Mouse (Mus musculus): Measurements from ENCODE around the gene Nufip2. TPM values are rescaled to one million over a fixed set of nuclear protein-coding genes. Genes with fewer than 3 reads are reported as not detected.
A peak's percentile ranks its signal among the peaks of the same experiment; 100 is the strongest.
"Not testable (repeated sequence)": the region's sequence is repeated elsewhere in the genome, so short reads cannot be mapped to it uniquely, and the experiment has no call there.

Nufip2 gene
- polyA plus RNA-seq, 1 experiment from 2014 or later, result 7.5 TPM

DNA sequence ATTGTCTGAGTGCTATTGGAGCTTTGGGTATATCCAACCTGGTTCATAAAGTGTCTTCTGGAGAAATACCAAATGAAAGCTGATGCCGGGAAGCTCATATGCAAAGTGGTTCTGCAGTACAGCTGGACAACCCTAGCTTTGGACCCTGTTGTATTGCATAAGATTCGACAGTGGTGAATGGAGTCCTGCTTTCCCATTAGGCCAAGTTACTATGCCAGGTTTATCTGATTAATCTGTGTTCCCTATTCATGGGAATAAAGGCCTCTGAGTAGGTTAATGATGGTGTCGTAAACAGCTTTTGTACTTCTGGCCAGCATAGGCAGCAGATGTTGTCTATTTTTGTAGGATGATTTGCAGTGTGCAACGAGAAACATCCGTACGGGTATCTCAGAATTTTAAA is 22.3 kb upstream of the Nufip2 start:
- no peak overlapping the region for H3K4me3 ChIP-seq (ENCODE audit: low read depth, low read length)
- no peak overlapping the region for H3K9ac ChIP-seq
- WGBS, result 71% methylated on average over 6 of the region's 6 CpGs
- ATAC-seq (ENCODE audit: insufficient read depth), result no peak
- H3K4me1 ChIP-seq (ENCODE audit: insufficient read depth), result no peaks in the 10 kb centered on the region
- H3K27me3 ChIP-seq (ENCODE audit: insufficient read depth, low read length), result no peaks in the 10 kb centered on the region
- no peaks in the 10 kb centered on the region for H3K9me3 ChIP-seq (ENCODE audit: low read depth, low read length)
- no peak overlapping the region for H3K4me2 ChIP-seq
- no peak for DNase-seq
- no peaks in the 10 kb centered on the region for H3K36me3 ChIP-seq (ENCODE audit: insufficient read depth)
- H3K27ac ChIP-seq (ENCODE audit: low read depth), result no peak overlapping the region
- no peak for TF ChIP-seq CTCF (IDR thresholded peaks at IDR 0.05; ENCODE audit: low read depth)

DNA sequence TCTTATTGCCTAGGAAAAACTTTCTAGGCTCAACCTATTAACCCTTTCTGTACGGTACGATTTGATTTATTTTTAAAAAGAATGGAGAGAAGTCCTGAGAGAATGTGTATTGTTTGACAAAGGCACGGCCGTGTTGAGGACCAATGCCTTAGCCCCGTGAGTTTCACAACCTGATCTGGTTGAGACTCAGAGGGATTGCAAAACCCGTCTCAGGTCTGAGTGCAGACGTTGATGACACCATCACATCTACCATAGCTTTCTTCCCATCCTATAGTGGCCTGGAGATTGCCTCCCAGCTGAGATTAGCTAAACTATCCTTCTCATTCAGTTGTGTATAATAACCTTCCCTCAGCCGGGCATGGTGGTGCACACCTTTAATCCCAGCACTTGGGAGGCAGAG is 21.9 kb upstream of the Nufip2 start:
- Histone ChIP-seq H3K4me1 (ENCODE audit: insufficient read depth) (no peaks in the 10 kb centered on the region), H3K36me3 (ENCODE audit: insufficient read depth) (no peaks in the 10 kb centered on the region), H3K9ac (no peak overlapping the region), H3K27ac (ENCODE audit: low read depth) (no peak overlapping the region), H3K4me2 (no peak overlapping the region), H3K9me3 (ENCODE audit: low read depth, low read length) (no peaks in the 10 kb centered on the region), H3K27me3 (ENCODE audit: insufficient read depth, low read length) (no peaks in the 10 kb centered on the region), H3K4me3 (ENCODE audit: low read depth, low read length) (no peak overlapping the region)
- DNase-seq, result no peak
- 84% methylated on average over 8 of the region's 8 CpGs for WGBS
- TF ChIP-seq CTCF (IDR thresholded peaks at IDR 0.05; ENCODE audit: low read depth), result no peak
- no peak for ATAC-seq (ENCODE audit: insufficient read depth)

DNA sequence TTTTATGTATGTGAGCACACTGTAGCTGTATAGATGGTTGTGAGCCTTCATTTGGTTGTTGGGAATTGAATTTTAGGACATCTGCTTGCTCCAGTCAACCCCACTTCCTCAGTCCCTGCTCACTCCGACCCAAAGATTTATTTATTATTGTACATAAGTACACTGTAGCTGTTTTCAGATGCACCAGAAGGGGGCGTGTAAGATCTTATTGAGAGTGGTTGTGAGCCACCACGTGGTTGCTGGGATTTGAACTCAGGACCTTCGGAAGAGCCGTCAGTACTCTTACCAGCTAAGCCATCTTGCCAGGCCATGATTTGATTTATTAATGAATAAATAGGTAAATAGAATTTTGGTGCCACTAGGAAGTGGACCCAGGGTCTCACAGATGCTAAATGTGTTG is 20.6 kb upstream of the Nufip2 start:
- H3K4me1 ChIP-seq (ENCODE audit: insufficient read depth); ATAC-seq (ENCODE audit: insufficient read depth); H3K9ac ChIP-seq; H3K27ac ChIP-seq (ENCODE audit: low read depth); H3K36me3 ChIP-seq (ENCODE audit: insufficient read depth); H3K4me2 ChIP-seq; H3K9me3 ChIP-seq (ENCODE audit: low read depth, low read length); H3K27me3 ChIP-seq (ENCODE audit: insufficient read depth, low read length); H3K4me3 ChIP-seq (ENCODE audit: low read depth, low read length); DNase-seq: not testable (repeated sequence)
- 67% methylated on average over 5 of the region's 5 CpGs for WGBS

DNA sequence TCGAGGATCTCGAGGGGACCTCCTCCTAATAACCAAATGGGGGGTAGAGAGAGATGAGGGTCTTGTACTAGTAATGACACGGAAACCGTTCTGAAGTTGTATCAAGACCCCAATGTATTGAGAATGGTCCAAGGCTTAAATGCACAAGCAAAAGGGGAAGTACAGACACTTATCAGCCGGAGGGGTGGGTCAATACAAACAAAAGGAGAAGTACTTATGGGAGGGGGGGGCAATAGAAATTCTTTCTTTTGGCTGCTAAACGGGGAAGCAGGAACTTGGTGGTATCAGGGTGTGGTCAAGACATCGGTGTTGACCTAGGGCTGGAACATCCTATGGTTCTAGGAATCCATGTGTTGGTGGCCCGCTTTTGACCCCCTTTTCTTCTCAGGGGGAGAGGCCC is 19.2 kb upstream of the Nufip2 start:
- H3K4me1 ChIP-seq (ENCODE audit: insufficient read depth); H3K9ac ChIP-seq; H3K9me3 ChIP-seq (ENCODE audit: low read depth, low read length); H3K27me3 ChIP-seq (ENCODE audit: insufficient read depth, low read length); ATAC-seq (ENCODE audit: insufficient read depth); H3K4me2 ChIP-seq; H3K4me3 ChIP-seq (ENCODE audit: low read depth, low read length); H3K27ac ChIP-seq (ENCODE audit: low read depth); DNase-seq; H3K36me3 ChIP-seq (ENCODE audit: insufficient read depth): not testable (repeated sequence)
- WGBS, result 74% methylated on average over 8 of the region's 8 CpGs

DNA sequence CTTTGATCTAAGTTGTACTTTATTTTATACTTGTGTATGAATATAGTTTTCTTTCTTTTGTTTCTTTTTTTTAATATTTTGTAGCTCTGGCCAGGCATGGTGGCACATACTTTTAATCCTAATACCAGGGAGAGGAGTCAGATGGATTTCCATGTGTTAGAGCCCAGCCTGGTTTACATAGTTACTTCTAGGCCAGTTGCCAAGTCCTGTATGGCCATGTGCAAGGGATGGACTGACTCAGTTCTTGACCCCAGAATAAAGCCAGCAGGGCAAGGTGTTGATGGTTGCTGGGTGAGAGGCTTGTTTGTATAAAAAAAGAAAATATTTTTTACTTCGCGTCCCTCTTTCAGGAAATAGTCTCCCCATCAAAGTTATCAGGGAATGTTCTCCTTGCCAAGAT is 13.2 kb upstream of the Nufip2 start:
- Histone ChIP-seq H3K4me2 (no peak overlapping the region), H3K9me3 (ENCODE audit: low read depth, low read length) (no peaks in the 10 kb centered on the region), H3K9ac (no peak overlapping the region), H3K36me3 (ENCODE audit: insufficient read depth) (no peaks in the 10 kb centered on the region), H3K27me3 (ENCODE audit: insufficient read depth, low read length) (no peaks in the 10 kb centered on the region), H3K4me3 (ENCODE audit: low read depth, low read length) (no peak overlapping the region), H3K27ac (ENCODE audit: low read depth) (no peak overlapping the region), H3K4me1 (ENCODE audit: insufficient read depth) (no peaks in the 10 kb centered on the region)
- no peak for ATAC-seq (ENCODE audit: insufficient read depth)
- TF ChIP-seq CTCF (IDR thresholded peaks at IDR 0.05; ENCODE audit: low read depth), result no peak
- DNase-seq, result no peak
- 77% methylated on average over 2 of the region's 2 CpGs for WGBS

DNA sequence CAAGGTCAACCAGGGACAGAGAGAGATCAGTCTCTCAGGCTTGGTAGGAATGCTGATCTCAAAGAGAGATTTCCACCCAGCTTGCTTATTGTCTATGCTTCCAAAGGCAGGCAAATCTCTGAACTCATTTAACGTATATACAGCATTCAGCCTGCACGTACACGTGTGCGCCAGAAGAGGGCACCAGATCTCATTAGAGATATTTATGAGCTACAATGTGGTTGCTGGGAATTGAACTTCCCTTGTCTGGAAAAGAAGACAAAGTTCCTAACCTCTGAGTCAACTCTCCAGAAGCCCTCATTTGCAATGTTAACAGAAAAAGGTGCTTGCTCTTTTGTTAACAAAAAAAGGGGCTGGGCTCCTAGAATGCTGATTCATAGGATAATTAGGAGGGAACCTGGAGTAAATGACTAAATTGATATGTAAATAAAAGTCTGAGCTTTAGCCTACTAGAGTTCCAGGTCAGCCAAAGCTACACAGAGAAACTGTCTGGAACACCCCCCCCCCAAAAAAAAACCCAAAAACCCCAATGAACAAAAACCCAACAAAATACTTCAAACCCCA is 12.4 kb upstream of the Nufip2 start:
- ATAC-seq (ENCODE audit: insufficient read depth), result no peak
- Histone ChIP-seq H3K36me3 (ENCODE audit: insufficient read depth) (no peaks in the 10 kb centered on the region), H3K9ac (no peak overlapping the region), H3K27ac (ENCODE audit: low read depth) (no peak overlapping the region), H3K4me2 (no peak overlapping the region), H3K4me3 (ENCODE audit: low read depth, low read length) (no peak overlapping the region), H3K9me3 (ENCODE audit: low read depth, low read length) (no peaks in the 10 kb centered on the region), H3K4me1 (ENCODE audit: insufficient read depth) (no peaks in the 10 kb centered on the region), H3K27me3 (ENCODE audit: insufficient read depth, low read length) (no peaks in the 10 kb centered on the region)
- peak; percentile 28 for DNase-seq
- 57% methylated on average over 4 of the region's 4 CpGs for whole genome bisulfite sequencing
- peak; percentile 23; the same call in 1 of the 2 replicates for TF ChIP-seq CTCF (IDR thresholded peaks at IDR 0.05; ENCODE audit: low read depth)

DNA sequence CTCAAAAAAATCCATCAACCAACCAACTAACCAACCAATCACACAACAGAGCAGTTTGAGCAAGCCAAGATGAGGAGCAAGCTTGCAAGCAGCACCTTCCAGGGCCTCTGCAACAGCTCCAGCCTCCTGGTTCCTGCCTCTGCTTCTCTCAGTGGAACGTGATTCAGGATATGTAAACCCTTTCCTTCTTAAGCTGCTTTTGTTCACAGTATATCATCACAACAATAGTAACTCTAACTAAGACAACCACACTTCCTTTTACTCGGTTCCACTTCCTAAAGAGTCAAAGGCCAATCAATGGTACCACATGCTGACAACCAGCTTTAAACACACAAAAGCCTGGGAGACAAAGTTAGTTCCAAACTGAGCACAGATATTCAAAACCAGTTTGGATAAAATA is 5.9 kb upstream of the Nufip2 start:
- no peak overlapping the region for H3K4me2 ChIP-seq
- no peak overlapping the region for H3K9ac ChIP-seq
- H3K36me3 ChIP-seq (ENCODE audit: insufficient read depth), result no peaks in the 10 kb centered on the region
- no peak overlapping the region for H3K4me3 ChIP-seq (ENCODE audit: low read depth, low read length)
- ATAC-seq (ENCODE audit: insufficient read depth), result no peak
- DNase-seq, result no peak
- H3K4me1 ChIP-seq (ENCODE audit: insufficient read depth), result no peaks in the 10 kb centered on the region
- H3K27me3 ChIP-seq (ENCODE audit: insufficient read depth, low read length), result no peaks in the 10 kb centered on the region
- no peaks in the 10 kb centered on the region for H3K9me3 ChIP-seq (ENCODE audit: low read depth, low read length)
- 33% methylated on average over 2 of the region's 2 CpGs for WGBS
- TF ChIP-seq CTCF (IDR thresholded peaks at IDR 0.05; ENCODE audit: low read depth), result no peak
- H3K27ac ChIP-seq (ENCODE audit: low read depth), result no peak overlapping the region

DNA sequence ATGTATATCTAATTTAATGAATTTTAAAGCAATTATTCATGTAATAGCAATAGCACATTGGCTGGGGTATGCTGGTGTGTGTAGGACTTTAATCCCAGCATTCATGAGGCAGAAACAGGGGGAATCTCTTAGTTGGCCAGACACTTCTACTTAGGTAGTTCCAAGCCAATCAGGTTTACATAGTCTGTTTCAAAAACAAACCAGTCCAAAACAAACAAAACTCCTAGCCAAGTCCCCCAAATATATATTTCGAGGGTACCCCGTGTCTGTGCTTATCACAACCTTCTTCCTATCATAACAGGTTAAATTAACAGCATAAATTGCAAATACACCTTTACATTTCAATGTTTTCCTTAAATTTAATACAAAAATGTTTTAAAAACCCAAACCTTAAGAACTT is 1.1 kb upstream of the Nufip2 start:
- WGBS, result 62% methylated on average over 2 of the region's 2 CpGs
- Histone ChIP-seq H3K27ac (ENCODE audit: low read depth) (no peak overlapping the region), H3K4me1 (ENCODE audit: insufficient read depth) (no peaks in the 10 kb centered on the region), H3K9me3 (ENCODE audit: low read depth, low read length) (no peaks in the 10 kb centered on the region), H3K4me2 (peak overlapping the region; percentile 78), H3K36me3 (ENCODE audit: insufficient read depth) (peaks cover 9% of the 10 kb centered on the region), H3K9ac (no peak overlapping the region), H3K4me3 (ENCODE audit: low read depth, low read length) (no peak overlapping the region), H3K27me3 (ENCODE audit: insufficient read depth, low read length) (no peaks in the 10 kb centered on the region)
- no peak for DNase-seq
- no peak for TF ChIP-seq CTCF (IDR thresholded peaks at IDR 0.05; ENCODE audit: low read depth)
- no peak for ATAC-seq (ENCODE audit: insufficient read depth)
